Mouse (Mus musculus): ENCODE results near the gene Inhbb.

Inhbb gene

GRCm38 (mm10) chr1:119421576-119422421, at the start of gene Inhbb:
TSS of gene Inhbb (minus strand) at chr1:119422248.
- peak; percentile 29 for DNase-seq (ENCODE audit: low spot score)

GRCm38 (mm10) chr1:119463386-119463785, 41.3 kb upstream of the Inhbb start:
- peak; percentile 33 for DNase-seq (ENCODE audit: low spot score)

GRCm38 (mm10) chr1:119460062-119460461, 38.0 kb upstream of the Inhbb start:
- no peak for DNase-seq (ENCODE audit: low spot score)

GRCm38 (mm10) chr1:119457993-119458605, 36.1 kb upstream of the Inhbb start:
- peak; percentile 37 for DNase-seq (ENCODE audit: low spot score)

GRCm38 (mm10) chr1:119457528-119457855, 35.4 kb upstream of the Inhbb start:
- no peak for DNase-seq (ENCODE audit: low spot score)

- DNase-seq (ENCODE audit: low spot score): no peak
Measured at GRCm38 (mm10) chr1:119456671-119457527, 34.9 kb upstream of the Inhbb start.

GRCm38 (mm10) chr1:119453731-119454130, 31.7 kb upstream of the Inhbb start:
- DNase-seq (ENCODE audit: low spot score): no peak

- DNase-seq (ENCODE audit: low spot score): no peak
Measured at GRCm38 (mm10) chr1:119451417-119451816, 29.4 kb upstream of the Inhbb start.

- DNase-seq (ENCODE audit: low spot score): no peak
Measured at GRCm38 (mm10) chr1:119450651-119451345, 28.8 kb upstream of the Inhbb start.

- no peak for DNase-seq (ENCODE audit: low spot score)
Measured at GRCm38 (mm10) chr1:119446753-119447283, 24.8 kb upstream of the Inhbb start.

- no peak for DNase-seq (ENCODE audit: low spot score)
Measured at GRCm38 (mm10) chr1:119443591-119444350, 21.7 kb upstream of the Inhbb start.

- no peak for DNase-seq (ENCODE audit: low spot score)
Measured at GRCm38 (mm10) chr1:119442901-119443300, 20.9 kb upstream of the Inhbb start.

- no peak for DNase-seq (ENCODE audit: low spot score)
Measured at GRCm38 (mm10) chr1:119438105-119438637, 16.1 kb upstream of the Inhbb start.

GRCm38 (mm10) chr1:119437401-119437800, 15.4 kb upstream of the Inhbb start:
- DNase-seq (ENCODE audit: low spot score): no peak

- no peak for DNase-seq (ENCODE audit: low spot score)
Measured at GRCm38 (mm10) chr1:119424141-119424860, 2.3 kb upstream of the Inhbb start.

- peak; percentile 27 for DNase-seq (ENCODE audit: low spot score)
Measured at GRCm38 (mm10) chr1:119423510-119423909, 1.5 kb upstream of the Inhbb start.

GRCm38 (mm10) chr1:119422460-119423015, 490 bp upstream of the Inhbb start:
- DNase-seq (ENCODE audit: low spot score): no peak

- DNase-seq (ENCODE audit: low spot score): peak; percentile 15
Measured at GRCm38 (mm10) chr1:119420984-119421575, 968 bp downstream of the Inhbb start.

Data from urinary bladder, postnatal 25 days (tissue).